Mouse (Mus musculus): ENCODE data around the gene Gm43720.
"Not testable (repeated sequence)": the region's sequence is repeated elsewhere in the genome, so short reads cannot be mapped to it uniquely, and the experiment has no call there.

Gm43720 gene

GRCm38 (mm10) chr5:138219864-138220263 is 59.9 kb downstream of the Gm43720 start:
- DNase-seq (ENCODE audit: low read depth, low spot score), result no peak

DNA sequence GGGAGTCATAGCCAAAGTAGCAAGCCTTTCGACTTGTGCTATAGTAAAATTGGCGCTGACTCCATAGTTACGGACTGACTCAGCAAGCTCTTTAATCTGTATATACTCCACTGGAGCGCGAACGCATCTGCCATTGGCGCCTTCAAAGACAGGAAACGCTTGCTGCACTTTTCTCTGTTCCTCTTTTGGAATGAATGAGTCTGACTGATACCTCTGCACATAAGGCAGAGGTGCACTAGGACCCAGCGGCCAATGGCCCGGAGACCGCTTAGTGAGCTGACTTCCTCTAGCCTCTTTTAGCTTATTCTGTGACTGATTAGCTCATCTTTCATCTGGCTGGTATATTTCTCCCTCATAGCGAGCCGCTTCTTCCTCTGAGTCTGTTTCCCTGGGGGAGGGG is 63.1 kb downstream of the Gm43720 start:
- not testable (repeated sequence) for DNase-seq (ENCODE audit: low read depth, low spot score)

All from telencephalon, adult 2 months (tissue).